Mouse (Mus musculus) heart, postnatal 0 days (tissue): ENCODE measurements around the gene Gdf7. TPM values are rescaled to one million over a fixed set of nuclear protein-coding genes. Genes with fewer than 3 reads are reported as not detected.
A peak's percentile ranks its signal among the peaks of the same experiment; 100 is the strongest.

ENCODE experiments used
- ATAC-seq: fragments of 200-750 bp; cut with Nextera tagmentation; 2 replicates; pipeline ENCODE4 v1.8.0; 2017; ENCODE audit warnings: low read depth, moderate number of reproducible peaks, moderate library complexity; ENCODE audit not compliant: insufficient read depth
- DNase-seq: peaks from one replicate; pipeline ENCODE4 v3.0.0-alpha.2; 2016; ENCODE audit warnings: low spot score
- H3K27ac ChIP-seq: fragments of 300-500 bp; sonication (generic); 2 replicates; pipeline ENCODE4 v1.5.1; 2014; ENCODE audit warnings: low read depth, mild to moderate bottlenecking
- H3K27me3 ChIP-seq: fragments of 300-500 bp; sonication (generic); 2 replicates; pipeline ENCODE4 v1.6.1; 2014; ENCODE audit warnings: low read length, mixed read lengths; ENCODE audit not compliant: control insufficient read depth, insufficient read depth
- H3K36me3 ChIP-seq: fragments of 300-500 bp; sonication (generic); replicated peaks from 2 replicates; pipeline ENCODE4 v1.6.1; 2014; ENCODE audit warnings: low read length, mixed read lengths; ENCODE audit not compliant: control insufficient read depth, insufficient read depth
- H3K4me1 ChIP-seq: fragments of 300-500 bp; sonication (generic); 2 replicates; pipeline ENCODE4 v1.6.1; 2014; ENCODE audit warnings: antibody characterized with exemption; ENCODE audit not compliant: control insufficient read depth, insufficient read depth
- H3K4me2 ChIP-seq: fragments of 300-500 bp; sonication (generic); 2 replicates; pipeline ENCODE4 v1.6.1; 2014; ENCODE audit warnings: low read depth, mild to moderate bottlenecking, low read length, moderate library complexity
- H3K4me3 ChIP-seq: fragments of 300-500 bp; sonication (generic); 2 replicates; pipeline ENCODE4 v1.5.1; 2014; ENCODE audit warnings: low read depth, low read length
- H3K9ac ChIP-seq: fragments of 300-500 bp; sonication (generic); replicated peaks from 2 replicates; pipeline ENCODE4 v1.6.1; 2014; ENCODE audit warnings: low read depth, low read length, mixed read lengths
- H3K9me3 ChIP-seq: fragments of 300-500 bp; sonication (generic); replicated peaks from 2 replicates; pipeline ENCODE4 v1.6.1; 2016; ENCODE audit warnings: low read length; ENCODE audit not compliant: control insufficient read depth
- CTCF ChIP-seq: IDR thresholded peaks from 2 replicates; pipeline ENCODE4 v1.5.1; 2016; ENCODE audit warnings: antibody characterized with exemption, control low read depth, low read depth
- EP300 ChIP-seq: IDR thresholded peaks from 2 replicates; pipeline ENCODE4 v1.6.1; 2016; ENCODE audit warnings: antibody characterized with exemption, low read depth
- WGBS: fragments of 180-500 bp; shearing (Covaris S2); extraction: QIAGEN DNeasy Blood & Tissue Kit; methylation state at CpG from one replicate; pipeline ENCODE4 v1.1.7; 2014; 5-methylcytosine and 5-hydroxymethylcytosine counted together
- polyA plus RNA-seq: library from polyadenylated mRNA; unstranded; fragments of >200 nt; fragmentation: Nextera tagmentation; extraction: Ambion mirVana; gene quantifications from 2 replicates; pipeline ENCODE4 v1.2.1, GENCODE M21; 2015
- total RNA-seq: library from RNA; depleted of rRNA; stranded (reverse); fragments of >200 nt; gene quantifications from 2 replicates; pipeline ENCODE4 v1.2.3, GENCODE M21; 2014; ENCODE audit warnings: low replicate concordance

Gdf7 gene
- total and polyA plus RNA-seq, 2 experiments from 2014 or later, result not detected

DNA sequence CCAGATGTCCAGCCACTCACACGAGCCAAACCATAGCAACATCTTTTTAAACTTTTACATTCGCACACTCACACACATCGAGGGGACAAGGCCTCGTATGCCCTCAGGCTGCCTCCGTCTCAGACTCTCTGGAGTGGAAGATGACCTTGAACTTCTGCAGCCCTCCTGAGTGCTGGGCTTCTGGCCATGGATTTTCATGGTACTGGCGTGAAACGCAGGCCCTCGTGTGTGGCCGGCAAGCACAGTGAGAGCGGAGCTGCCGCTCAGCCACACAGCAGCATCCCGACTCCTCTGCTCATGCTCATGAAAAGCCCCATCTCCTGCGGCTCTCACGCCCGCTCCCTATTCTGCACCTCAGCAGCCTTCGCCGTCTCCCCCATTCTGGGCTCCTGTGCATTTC, 9.2 kb upstream of the Gdf7 start:
- WGBS, result 52% methylated on average over 17 of the region's 17 CpGs
- ATAC-seq (no peak), DNase-seq (no peak)
- no peaks in the 10 kb centered on the region; the same call in 1 of the 2 replicates for H3K4me1 ChIP-seq
- H3K9ac ChIP-seq, result no peak overlapping the region
- H3K36me3 ChIP-seq, result no peaks in the 10 kb centered on the region
- H3K4me2 ChIP-seq, result no peak overlapping the region
- H3K4me3 ChIP-seq, result no peak overlapping the region
- TF ChIP-seq CTCF, result no peak
- no peak for TF ChIP-seq EP300
- H3K27ac ChIP-seq, result no peak overlapping the region
- H3K27me3 ChIP-seq, result peaks cover 10% of the 10 kb centered on the region
- no peaks in the 10 kb centered on the region for H3K9me3 ChIP-seq

- Histone ChIP-seq H3K9me3 (no peaks in the 10 kb centered on the region), H3K4me3 (no peak overlapping the region), H3K27ac (no peak overlapping the region), H3K27me3 (peaks cover 48% of the 10 kb centered on the region), H3K36me3 (no peaks in the 10 kb centered on the region), H3K4me2 (no peak overlapping the region), H3K4me1 (0 out of 2 replicates have a peak, but pooled peaks cover 4% of the 10 kb centered on the region), H3K9ac (no peak overlapping the region)
- DNase-seq (no peak), ATAC-seq (0 out of 2 replicates have a peak, but pooled peaks have one; percentile 42)
- no peak for TF ChIP-seq EP300
- TF ChIP-seq CTCF, result no peak
- WGBS, result 47% methylated on average over 1 of the region's 1 CpGs
Measured at GRCm38 (mm10) chr12:8306910-8307309, 5.2 kb upstream of the Gdf7 start.

GRCm38 (mm10) chr12:8306432-8306831, 4.7 kb upstream of the Gdf7 start:
- Histone ChIP-seq H3K4me2 (no peak overlapping the region), H3K27ac (no peak overlapping the region), H3K4me1 (0 out of 2 replicates have a peak, but pooled peaks cover 8% of the 10 kb centered on the region), H3K4me3 (no peak overlapping the region), H3K36me3 (no peaks in the 10 kb centered on the region), H3K9ac (no peak overlapping the region), H3K27me3 (peaks cover 53% of the 10 kb centered on the region), H3K9me3 (no peaks in the 10 kb centered on the region)
- DNase-seq (peak; percentile 68), ATAC-seq (0 out of 2 replicates have a peak, but pooled peaks have one; percentile 33)
- WGBS, result 5% methylated on average over 5 of the region's 5 CpGs
- TF ChIP-seq EP300 (no peak), CTCF (peak; percentile 93)

- 50% methylated on average over 2 of the region's 2 CpGs for WGBS
- Histone ChIP-seq H3K36me3 (no peaks in the 10 kb centered on the region), H3K9ac (no peak overlapping the region), H3K4me2 (no peak overlapping the region), H3K27me3 (peaks cover 61% of the 10 kb centered on the region), H3K9me3 (no peaks in the 10 kb centered on the region), H3K4me3 (no peak overlapping the region), H3K4me1 (0 out of 2 replicates have a peak, but pooled peaks cover 10% of the 10 kb centered on the region), H3K27ac (no peak overlapping the region)
- DNase-seq (no peak), ATAC-seq (no peak)
- no peak for TF ChIP-seq CTCF
- no peak for TF ChIP-seq EP300
Measured at GRCm38 (mm10) chr12:8305258-8305657, 3.5 kb upstream of the Gdf7 start.

GRCm38 (mm10) chr12:8301011-8301814, 541 bp downstream of the Gdf7 start:
- Histone ChIP-seq H3K4me2 (peak overlapping the region; percentile 78), H3K4me1 (peaks cover 17% of the 10 kb centered on the region; the same call in 1 of the 2 replicates), H3K4me3 (peak overlapping the region; percentile 54), H3K27me3 (peaks cover 97% of the 10 kb centered on the region), H3K27ac (no peak overlapping the region), H3K9me3 (no peaks in the 10 kb centered on the region), H3K36me3 (no peaks in the 10 kb centered on the region), H3K9ac (no peak overlapping the region)
- ATAC-seq, result no peak
- WGBS, result 11% methylated on average over 42 of the region's 46 CpGs
- DNase-seq, result no peak
- TF ChIP-seq EP300 (no peak), CTCF (no peak)
